In the genomic region with DNA sequence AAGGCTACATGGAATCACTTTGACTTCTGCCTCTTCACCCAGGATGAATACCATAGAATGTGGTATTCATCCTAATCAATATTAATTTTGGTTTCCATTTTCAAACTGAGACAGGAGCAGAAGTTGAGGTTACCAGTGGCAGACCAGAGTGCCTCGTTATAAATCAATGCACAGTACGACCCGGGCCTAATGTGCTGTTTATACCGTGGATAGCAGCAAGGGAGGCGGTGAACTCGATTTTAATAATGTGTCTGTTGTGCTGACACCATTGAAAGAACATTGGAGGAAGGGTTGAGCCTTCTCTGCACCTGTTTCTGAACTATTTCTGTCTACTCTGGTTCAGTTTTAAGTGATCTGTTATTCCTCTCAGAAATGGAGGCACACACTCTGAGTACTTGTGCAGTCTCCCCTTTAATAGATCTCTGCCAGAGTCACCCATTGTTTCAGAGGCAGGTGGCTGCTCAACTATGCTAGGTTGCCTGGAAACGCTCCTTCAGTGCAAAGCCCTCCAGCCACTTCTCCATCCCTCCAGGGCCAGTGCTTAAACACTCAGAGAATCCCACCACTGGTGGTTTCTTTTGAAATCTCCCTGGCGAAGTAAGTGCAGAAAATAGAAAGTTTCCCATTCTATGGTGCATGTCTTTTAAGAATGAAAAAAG, we compare ENCODE assay signal across 13 mouse cellular contexts.
A peak's percentile ranks its signal among the peaks of the same experiment; 100 is the strongest.
DNase-seq lines count a peak whose midpoint lies in the region; ATAC-seq and TF ChIP-seq lines count a peak whose summit lies in the region.
"Had no signal": no experiment of that assay in that cellular context is flagged by ENCODE, and none has a peak within 500 bp of the region (broad histone marks: within the 10 kb centered on the region; RNA-seq: fewer than 3 reads in every experiment).

No protein-coding gene starts in this region.

- no peak overlapping the region for H3K9ac ChIP-seq in forebrain, embryonic 11.5 days (ENCODE audit: low read length)
- no peak overlapping the region for H3K9ac ChIP-seq in hindbrain, embryonic 14.5 days
- H3K9ac ChIP-seq in midbrain, postnatal 0 days (replicated peaks; ENCODE audit: low read length, poor library complexity, severe bottlenecking) = no peak overlapping the region

- no peaks in the 10 kb centered on the region for H3K27me3 ChIP-seq in forebrain, embryonic 11.5 days (ENCODE audit: control insufficient read depth, insufficient read depth, low read length)
- no peaks in the 10 kb centered on the region for H3K27me3 ChIP-seq in hindbrain, embryonic 14.5 days (ENCODE audit: control insufficient read depth, insufficient read depth, low read length)
- no peaks in the 10 kb centered on the region for H3K27me3 ChIP-seq in midbrain, postnatal 0 days (ENCODE audit: insufficient read depth, low read length)
- H3K27me3 ChIP-seq: CH12.LX had no signal

- no peak for TF ChIP-seq CTCF in midbrain, postnatal 0 days (IDR thresholded peaks at IDR 0.05)

- 41% methylated on average over 8 of the region's 8 CpGs for WGBS in forebrain, embryonic 11.5 days
- 41% methylated on average over 8 of the region's 8 CpGs for WGBS in hindbrain, embryonic 14.5 days
- 39% methylated on average over 8 of the region's 8 CpGs for WGBS in midbrain, postnatal 0 days

- peaks cover 3% of the 10 kb centered on the region; the same call in 1 of the 2 replicates for H3K4me1 ChIP-seq in forebrain, embryonic 11.5 days (replicated peaks; ENCODE audit: control insufficient read depth, insufficient read depth, low read length)
- H3K4me1 ChIP-seq in hindbrain, embryonic 14.5 days (replicated peaks; ENCODE audit: control insufficient read depth, insufficient read depth, low read length) = no peaks in the 10 kb centered on the region
- 0 out of 2 replicates have a peak, but pooled peaks cover 3% of the 10 kb centered on the region for H3K4me1 ChIP-seq in midbrain, postnatal 0 days (ENCODE audit: insufficient read depth, low read length)

- no peaks in the 10 kb centered on the region for H3K9me3 ChIP-seq in forebrain, embryonic 11.5 days (ENCODE audit: control insufficient read depth, low read length)
- H3K9me3 ChIP-seq in hindbrain, embryonic 14.5 days (ENCODE audit: control insufficient read depth, low read length) = no peaks in the 10 kb centered on the region
- no peaks in the 10 kb centered on the region for H3K9me3 ChIP-seq in midbrain, postnatal 0 days (ENCODE audit: low read length)

- ATAC-seq in forebrain, embryonic 11.5 days (replicated peaks; ENCODE audit: low FRiP score) = peak; percentile 83
- ATAC-seq in hindbrain, embryonic 14.5 days (ENCODE audit: low FRiP score) = peak; percentile 69; the same call in 1 of the 2 replicates
- no peak for ATAC-seq in midbrain, postnatal 0 days (ENCODE audit: low FRiP score)

- H3K27ac ChIP-seq in forebrain, embryonic 11.5 days (ENCODE audit: low read depth, low read length) = peak overlapping the region; percentile 25
- no peak overlapping the region for H3K27ac ChIP-seq in hindbrain, embryonic 14.5 days
- no peak overlapping the region for H3K27ac ChIP-seq in midbrain, postnatal 0 days (ENCODE audit: low read depth, low read length)
- H3K27ac ChIP-seq: left cerebral cortex, adult 2 months had no signal

- no peak overlapping the region for H3K4me3 ChIP-seq in forebrain, embryonic 11.5 days (ENCODE audit: low read depth, low read length)
- no peak overlapping the region for H3K4me3 ChIP-seq in hindbrain, embryonic 14.5 days (replicated peaks; ENCODE audit: low read length)
- H3K4me3 ChIP-seq in midbrain, postnatal 0 days (ENCODE audit: low read depth, low read length) = no peak overlapping the region
- H3K4me3 ChIP-seq: left cerebral cortex, adult 2 months had no signal

- DNase-seq in embryo, embryonic 10.5 days (ENCODE audit: low spot score) = peak; percentile 55
- DNase-seq in forebrain, embryonic 11.5 days (ENCODE audit: low spot score) = peak; percentile 50
- no peak for DNase-seq in hindbrain, embryonic 14.5 days (ENCODE audit: low spot score)
- DNase-seq in midbrain, postnatal 0 days (ENCODE audit: low spot score) = peak; percentile 9
- no peak for DNase-seq in B cell, adult 2 months
- no peak for DNase-seq in thymus, postnatal 14 days
- no peak for DNase-seq in adrenal gland, postnatal 14 days
- DNase-seq in kidney, postnatal 10 days = no peak
- DNase-seq: adrenal gland, postnatal 10 days; kidney, adult 18-20 months; lung, postnatal 10 days had no signal

- H3K4me2 ChIP-seq in forebrain, embryonic 11.5 days (ENCODE audit: low read depth, low read length, severe bottlenecking) = no peak overlapping the region
- H3K4me2 ChIP-seq in hindbrain, embryonic 14.5 days (replicated peaks) = no peak overlapping the region
- H3K4me2 ChIP-seq in midbrain, postnatal 0 days (ENCODE audit: low read depth, low read length, poor library complexity, severe bottlenecking) = no peak overlapping the region

- no peaks in the 10 kb centered on the region for H3K36me3 ChIP-seq in forebrain, embryonic 11.5 days (ENCODE audit: control insufficient read depth, insufficient read depth, low read length)
- no peaks in the 10 kb centered on the region for H3K36me3 ChIP-seq in hindbrain, embryonic 14.5 days (replicated peaks; ENCODE audit: control insufficient read depth, insufficient read depth)
- no peaks in the 10 kb centered on the region for H3K36me3 ChIP-seq in midbrain, postnatal 0 days (ENCODE audit: insufficient read depth, low read length)

Comparison
In these comparisons a context has a peak if more than half of its experiments do, and no peak if none do; other contexts are left out.
1. DNase-seq: peak in embryo, embryonic 10.5 days (single experiment), forebrain, embryonic 11.5 days (single experiment) and midbrain, postnatal 0 days (single experiment); none in hindbrain, embryonic 14.5 days (single experiment), B cell, adult 2 months (0 of 2), thymus, postnatal 14 days (single experiment), adrenal gland, postnatal 14 days (single experiment) and kidney, postnatal 10 days (single experiment).